Mouse (Mus musculus) fibroblast of lung, adult 2 months (primary cell): Measurements from ENCODE around the gene Gm17387.

Experiments used
- DNase-seq: peaks from one replicate; pipeline ENCODE4 v3.0.0-alpha.2; 2011; ENCODE audit warnings: low read depth

Gene Gm17387

DNA sequence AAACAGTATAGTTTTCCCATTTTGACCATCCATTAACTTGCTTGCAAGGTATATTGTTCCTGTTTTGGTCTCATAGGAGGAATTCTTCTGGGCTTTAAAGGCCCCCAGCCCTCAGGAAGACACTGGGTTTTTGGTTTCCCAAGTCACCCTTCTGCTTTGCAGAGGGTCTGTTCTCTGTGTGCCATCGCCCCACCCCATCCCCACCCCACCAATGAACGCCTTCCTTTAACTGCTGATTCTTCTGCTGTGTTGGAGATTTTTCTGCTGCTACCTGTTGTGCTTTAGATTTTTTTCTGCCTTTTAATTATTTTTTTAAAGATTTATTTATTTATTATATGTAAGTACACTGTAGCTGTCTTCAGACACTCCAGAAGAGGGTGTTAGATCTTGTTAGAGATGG, at the start of gene Gm17387:
Gene Gm17387 (plus strand): TSS at position 301 of the 400 bp plus-strand sequence.
- no peak for DNase-seq

DNA sequence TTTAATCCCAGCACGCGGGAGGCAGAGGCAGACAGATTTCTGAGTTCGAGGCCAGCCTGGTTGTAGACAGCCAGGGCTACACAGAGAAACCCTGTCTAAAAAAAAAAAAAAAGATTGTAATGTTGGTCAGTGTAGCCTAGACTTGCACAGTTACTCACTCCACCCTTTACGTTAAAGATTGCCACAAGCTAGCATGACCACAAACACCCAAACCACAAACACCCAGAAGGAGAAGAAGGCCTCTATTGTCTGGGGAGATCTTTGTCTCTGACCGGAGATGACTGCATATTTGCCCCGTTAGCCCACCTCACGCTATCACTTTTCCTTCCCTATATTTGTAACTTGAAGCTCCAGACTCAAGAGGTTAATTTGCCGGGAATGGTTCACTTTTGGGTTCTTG, 47.2 kb upstream of the Gm17387 start:
- no peak for DNase-seq

DNA sequence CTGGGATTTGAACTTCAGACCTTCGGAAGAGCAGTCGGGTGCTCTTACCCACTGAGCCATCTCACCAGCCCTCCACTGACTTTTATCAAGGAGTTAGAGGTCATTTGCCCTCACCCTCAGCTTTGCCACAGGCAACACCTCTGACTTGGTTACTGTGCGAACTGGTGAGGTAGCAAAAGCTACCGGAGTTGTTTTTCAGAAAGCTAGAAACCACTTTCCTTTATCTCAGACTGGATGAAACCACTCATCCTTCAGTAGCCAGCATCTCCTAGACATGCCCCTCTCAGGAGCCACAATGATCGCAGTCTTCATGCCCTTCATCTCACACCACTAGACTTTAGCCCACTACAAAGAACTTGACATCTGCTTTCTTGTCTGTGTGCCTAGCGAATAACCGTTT, 46.0 kb upstream of the Gm17387 start:
- DNase-seq = no peak

DNA sequence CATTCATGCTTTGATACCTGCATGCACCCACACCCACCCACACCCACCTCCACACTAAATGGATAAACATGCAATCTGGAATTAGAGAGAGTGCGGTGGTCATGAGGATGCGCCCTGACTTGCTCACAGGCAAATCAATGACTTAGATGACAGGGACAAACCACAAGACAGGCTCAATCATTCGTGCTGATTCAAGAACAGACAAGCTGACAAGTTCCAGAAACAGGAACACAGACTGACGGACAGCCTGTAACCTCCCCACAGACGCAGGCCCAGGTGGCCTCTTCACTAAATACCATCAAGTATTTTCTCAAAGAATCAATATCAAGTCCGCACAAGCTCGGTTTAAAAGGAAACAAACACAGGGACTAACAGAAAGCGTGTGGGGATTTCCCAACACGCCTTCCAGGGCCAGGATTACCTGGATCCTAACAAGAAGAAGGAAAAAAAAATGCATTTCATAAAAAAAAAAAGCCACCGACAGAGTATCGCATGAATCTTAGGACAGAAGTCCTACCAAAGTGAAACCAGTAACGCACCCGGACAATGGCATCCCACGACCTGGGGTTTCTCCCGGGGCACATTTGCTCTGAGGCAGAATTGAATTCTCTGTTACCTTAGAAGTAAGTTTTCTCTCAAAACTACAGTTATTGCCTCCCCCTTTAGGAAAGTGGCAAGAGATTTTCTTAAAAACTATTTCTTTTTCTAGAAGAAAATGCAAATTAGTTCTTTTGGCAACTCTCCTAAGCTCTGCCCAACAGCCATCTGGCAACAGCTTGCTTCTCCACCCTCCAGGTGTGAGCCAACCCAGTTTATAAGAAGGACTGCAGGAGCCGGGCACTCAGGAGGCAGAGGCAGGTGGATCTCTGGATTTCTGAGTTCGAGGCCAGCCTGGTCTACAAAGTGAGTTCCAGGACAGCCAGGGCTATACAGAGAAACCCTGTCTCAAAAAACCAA, 41.5 kb upstream of the Gm17387 start:
- DNase-seq = no peak

DNA sequence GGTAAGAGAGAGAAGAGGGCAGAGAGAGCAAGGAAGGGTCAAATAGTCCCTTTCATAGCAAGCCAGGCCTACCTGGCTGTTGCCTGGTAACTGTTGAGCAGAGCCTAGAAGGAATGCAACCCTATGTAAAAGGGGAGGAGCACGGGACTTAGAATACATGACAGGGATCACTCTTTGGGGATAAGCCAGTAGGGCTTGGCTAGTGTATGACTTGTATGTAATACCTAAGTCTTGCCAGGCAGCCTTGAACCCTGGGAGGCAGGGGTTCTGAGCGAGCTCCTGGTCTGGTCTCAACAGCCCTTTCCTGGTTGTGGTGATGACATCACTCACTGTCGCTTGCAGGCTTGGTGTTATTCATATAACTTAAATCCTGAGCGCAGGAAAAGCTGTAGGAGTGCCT, 39.9 kb upstream of the Gm17387 start:
- no peak for DNase-seq

DNA sequence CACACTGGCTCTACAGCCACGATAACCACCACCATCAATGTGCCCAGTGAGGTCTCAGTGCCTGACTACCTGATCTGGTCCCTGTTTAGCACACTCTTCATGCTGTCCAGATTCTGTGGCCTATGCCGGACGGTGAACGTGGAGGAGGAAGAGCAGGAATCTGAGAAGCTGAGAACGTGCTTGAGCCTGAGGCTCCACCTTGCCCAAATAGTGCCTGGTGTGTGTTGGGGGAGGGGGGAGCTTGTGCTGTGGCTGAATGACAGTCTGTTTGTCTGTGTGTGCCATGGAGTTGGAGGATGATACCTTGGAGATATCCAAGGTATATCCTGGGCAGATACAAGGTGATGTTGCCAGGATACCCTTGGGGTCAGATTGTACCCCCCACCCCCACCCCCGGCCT, 38.7 kb upstream of the Gm17387 start:
- DNase-seq = no peak

DNA sequence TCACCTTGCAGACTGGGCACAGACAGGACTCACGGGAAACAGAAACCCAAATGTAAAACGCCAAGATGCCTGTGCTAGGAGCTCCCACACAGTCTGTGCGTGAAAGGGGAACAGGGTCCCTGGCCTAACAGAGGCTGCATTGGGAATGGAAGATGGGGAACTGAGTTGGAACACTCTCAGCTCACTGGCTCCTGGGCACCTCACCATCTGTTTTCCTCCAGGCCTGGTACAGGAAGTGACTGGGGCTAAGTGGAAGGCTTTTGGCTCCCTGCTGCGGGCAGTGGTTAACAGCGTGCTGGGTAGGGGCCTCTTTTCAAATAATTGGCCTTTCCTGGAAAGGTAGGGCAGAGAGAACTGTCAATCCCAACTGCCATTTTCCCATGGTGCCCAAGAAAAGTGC, 38.3 kb upstream of the Gm17387 start:
- DNase-seq = no peak

DNA sequence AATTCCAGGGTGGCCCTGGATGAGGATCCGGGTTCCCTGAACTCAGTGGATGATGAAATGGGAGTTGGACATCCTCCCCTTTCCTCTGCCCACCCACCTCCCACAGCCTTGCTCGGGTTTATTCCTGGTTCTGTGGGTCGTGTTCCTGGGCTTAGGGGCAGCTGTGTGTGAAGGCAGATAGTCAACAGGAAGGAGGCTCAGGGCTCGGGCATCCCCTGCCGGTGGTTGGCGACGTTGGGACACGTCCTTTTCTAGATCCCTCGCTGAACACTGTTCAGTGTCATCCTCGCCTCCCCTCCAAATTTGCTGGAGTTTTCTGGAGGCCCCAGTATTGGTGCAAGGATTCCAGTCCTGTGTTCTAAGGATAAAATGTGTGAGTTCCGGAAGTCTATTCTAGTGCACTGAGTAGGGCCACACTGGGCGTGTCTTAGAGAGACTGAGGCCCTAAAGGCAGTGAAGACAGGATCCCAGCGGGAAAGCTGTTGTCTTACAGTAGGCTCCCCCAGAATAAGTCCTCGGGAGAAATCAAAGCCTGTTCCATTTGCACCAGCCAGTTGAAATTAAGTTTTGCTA, 37.7 kb upstream of the Gm17387 start:
- DNase-seq = no peak

DNA sequence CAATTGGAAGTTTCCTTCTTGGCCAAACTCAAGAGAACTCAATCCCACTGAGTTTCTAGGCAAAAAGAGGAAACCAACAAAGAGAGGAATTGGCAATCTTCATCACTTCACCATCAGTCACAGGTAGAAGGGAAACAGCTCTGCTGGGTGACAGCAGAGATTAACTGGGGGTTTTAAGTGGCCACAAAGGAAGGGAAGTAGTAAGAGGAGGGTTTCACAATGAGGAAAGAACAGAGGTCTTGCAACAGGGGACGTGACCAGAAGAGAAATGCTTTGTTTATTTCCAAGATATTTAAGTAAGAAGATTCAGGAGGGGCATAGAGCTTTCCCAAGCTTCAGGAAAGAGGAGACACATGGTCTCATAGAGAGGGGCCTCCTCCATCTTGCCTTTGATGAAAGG, 31.1 kb upstream of the Gm17387 start:
- no peak for DNase-seq

DNA sequence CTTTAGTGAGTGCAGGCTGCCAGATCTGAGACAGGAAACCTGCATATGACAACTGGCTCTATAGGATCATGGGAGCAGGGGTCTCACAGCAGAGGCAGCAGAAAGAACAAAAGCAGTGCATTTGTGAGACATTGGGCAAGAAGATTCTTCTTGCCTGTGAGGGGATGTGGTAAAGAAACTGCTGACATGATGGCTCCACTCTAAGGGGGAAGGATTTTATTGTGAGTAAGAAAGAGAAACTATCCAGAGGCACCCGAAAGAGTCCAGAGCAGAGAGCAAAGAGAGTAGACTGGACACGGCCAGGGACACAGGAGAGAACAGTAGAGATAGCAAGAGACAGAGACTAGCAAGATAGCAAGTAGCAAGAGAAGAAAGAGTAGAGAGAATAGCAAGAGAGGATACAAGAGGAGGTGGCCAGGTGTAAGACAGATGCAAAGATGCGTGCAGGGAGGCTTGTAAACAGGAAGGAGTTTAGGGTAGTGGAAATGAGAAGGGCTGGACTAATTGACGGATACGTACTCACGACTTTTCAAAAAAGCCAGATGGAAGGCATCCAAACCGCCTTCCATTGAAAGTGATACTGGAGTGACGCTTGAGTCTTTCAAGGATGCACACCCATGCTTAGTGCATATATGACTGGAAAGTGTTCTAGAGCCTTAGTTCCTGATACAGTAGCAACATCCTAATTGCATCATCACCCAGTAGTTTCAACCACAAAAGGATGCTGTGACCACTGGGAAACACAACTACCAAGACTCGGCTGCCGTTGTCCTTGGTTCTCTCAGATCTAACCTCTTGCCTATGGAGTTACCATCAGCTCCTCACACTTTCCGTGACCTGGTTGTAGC, 29.9 kb upstream of the Gm17387 start:
- no peak for DNase-seq

DNA sequence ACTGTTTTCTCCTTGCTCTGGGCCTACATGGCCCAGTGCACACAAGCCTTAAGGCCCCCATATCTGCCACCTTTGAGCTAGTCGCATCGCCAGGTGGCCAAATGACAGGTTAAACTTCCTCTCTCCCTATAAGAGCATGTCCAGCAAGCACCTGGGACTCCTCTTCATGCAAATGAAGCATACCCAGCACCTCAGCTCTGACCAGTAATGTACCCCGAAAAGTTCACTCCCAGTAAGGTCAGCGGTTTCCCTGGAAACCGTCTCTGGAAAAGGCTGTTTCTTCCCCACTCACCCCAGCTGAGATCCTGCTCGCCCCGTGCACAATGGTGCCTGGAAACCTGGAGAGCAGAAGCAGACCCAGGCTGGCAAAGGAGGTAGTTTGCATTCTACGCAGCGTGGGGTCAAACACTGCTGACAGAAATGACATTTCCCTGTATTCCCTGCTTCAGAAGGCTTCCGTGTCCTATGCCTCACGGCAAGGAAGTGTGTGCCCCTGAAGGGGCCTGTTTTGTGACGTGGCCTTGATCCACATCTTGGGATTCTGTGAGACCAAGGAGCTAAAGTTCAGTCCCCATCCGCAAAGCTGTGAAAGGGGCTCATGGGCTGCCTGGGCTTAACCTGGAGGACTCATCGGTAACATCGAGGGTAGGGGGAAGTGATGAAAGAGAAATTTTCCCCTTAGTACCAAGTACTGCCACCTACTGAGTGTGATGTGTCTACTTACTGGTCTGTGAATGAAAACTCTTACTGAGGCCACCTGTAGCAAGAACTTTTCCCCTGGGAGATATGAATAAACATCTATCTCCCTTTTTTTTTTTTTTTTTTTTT, 27.8 kb upstream of the Gm17387 start:
- no peak for DNase-seq

DNA sequence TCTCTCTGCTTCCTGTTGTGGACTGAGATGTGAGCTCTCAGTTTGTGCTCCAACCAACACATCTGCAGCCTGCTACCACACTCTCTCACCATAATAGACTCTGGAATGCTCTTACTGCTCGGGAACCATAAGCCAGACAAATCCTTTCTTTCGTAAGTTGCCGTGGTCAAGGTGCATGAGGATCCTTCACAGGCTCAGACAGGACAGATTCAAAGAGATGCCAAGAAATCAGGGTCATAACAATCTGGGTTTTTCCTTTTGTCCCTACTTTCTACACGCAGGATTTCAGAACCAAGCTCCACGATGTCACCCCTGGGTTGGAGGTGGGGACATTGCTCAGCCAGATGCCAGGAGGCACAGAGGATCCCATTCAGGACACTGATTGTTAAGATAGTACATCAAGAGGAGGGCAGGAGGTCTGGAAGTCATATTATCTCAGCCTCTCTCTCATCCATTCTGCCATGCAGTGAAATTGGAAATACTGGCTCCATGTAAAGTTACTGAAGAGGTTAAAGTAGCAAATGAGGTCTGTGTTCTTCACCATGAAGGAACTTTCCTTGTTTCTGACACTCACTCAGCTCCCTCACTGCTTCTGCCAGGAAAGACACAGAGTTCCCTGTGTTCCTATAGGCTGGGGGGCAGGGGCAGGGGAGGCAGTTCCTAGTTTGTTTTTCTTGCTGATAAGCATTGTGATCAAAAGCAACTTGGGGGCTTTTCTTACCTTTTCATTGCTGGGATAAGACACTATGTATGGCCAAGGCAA, 25.5 kb upstream of the Gm17387 start:
- no peak for DNase-seq

DNA sequence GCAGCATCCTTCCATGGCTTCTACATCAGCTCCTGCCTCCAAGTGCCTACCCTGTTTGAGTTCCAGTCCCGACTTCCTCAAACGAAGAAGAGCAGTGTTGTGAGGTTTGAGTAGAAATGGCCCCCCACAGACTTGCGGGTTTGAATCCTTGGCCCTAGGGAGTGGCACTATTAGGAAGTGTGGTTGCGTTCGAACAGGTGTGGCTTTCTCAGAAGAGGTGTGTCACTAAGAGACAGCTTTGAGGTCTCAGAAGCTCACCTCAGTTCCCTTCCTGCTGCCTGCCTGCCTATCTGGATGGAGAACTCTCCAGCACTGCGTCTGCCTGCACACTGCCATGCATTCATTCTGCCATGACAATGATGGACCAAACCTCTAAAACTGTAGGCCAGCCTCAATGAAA, 22.5 kb upstream of the Gm17387 start:
- DNase-seq = no peak

DNA sequence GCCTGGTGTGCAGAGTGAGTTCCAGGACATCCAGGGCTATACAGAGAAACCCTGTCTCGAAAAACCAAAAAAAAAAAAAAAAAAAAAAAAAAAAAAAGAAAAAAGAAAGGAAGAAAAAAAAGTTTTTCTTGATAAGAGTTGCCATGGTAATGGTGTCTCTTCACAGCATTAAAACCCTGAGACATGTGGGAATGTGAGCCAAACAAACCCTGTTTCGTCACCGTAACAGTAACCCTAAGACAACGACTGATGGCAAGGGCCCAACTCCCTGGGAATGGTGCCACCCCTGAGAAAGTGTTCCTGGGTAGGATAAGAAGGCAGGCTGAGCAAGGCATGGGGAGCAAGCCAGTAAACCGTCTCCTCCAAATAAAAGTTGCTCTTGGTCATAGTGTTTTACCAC, 22.0 kb upstream of the Gm17387 start:
- DNase-seq = no peak

DNA sequence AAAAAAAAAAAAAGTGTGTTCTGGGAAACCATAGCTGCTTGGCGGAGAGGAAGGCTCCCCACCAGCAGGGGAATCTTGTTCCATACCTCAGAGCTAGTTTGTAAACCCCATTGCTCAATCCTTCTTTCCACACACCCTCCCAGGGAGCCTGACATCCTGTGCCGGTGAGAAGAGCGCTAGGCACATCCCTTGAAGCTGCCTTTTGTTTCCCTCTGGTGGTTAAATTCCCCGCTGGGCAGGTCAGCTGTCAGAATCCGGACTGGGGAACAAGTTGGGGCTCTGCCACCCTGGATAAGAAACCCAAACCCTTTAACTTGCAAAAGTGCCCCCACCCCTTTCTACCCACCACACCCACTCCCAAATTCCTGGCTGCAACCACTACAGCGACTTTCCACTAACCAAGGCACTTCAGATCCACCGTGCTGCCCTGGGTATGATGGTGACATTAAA, 20.6 kb upstream of the Gm17387 start:
- DNase-seq = peak; percentile 78

DNA sequence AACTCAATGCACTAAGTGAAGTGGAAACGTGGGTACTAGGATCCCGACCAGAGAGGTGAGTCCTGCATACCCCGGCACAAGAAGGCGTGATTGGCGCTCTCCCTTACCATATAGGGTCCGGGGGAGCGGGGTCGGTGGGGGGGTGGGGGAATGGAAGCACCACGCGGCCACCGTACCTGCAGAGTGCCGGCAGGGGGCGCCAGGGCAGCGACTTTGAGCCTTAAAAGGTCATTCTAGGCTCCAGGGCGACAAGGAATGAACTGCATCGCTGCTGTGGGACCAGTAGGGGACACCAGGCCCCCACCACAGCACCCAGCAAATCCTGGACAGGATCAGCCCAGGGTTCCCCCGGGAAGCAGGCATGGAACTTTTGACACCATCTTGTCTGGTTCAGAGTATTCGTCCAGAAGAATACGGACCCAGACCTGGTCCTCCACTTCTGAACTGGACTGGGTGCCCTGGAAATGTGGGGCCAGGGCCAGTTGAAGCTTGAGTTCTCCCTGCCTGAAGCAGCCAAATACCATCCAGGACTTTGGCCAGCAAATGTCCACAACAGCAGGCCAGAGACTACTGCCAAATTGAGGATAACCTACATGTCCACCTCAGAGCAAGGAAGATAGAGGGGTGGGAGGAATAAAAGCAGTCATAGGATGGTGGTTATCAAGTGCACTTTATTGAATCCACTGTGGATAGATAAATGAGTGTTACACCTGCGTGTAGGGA, 19.8 kb upstream of the Gm17387 start:
- DNase-seq = peak; percentile 77

DNA sequence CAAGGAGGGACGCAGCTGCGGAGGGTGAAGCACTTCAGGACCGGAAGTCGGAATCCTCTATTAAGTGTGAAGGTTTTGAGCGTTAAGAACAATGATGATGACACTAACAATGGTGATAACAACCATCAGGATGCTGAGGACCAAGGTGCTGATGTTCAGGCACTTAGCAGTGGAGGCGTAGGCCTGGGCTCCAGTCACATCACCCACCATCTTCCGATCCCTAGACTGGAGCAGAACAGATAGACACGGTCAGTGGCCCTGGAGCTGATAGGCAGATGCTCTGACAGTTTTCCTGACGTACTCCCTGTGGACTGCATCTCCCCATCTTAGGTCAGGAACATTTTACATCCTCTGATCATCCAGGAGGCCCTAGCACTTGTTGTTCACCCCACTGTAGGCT, 19.3 kb upstream of the Gm17387 start:
- DNase-seq = no peak

DNA sequence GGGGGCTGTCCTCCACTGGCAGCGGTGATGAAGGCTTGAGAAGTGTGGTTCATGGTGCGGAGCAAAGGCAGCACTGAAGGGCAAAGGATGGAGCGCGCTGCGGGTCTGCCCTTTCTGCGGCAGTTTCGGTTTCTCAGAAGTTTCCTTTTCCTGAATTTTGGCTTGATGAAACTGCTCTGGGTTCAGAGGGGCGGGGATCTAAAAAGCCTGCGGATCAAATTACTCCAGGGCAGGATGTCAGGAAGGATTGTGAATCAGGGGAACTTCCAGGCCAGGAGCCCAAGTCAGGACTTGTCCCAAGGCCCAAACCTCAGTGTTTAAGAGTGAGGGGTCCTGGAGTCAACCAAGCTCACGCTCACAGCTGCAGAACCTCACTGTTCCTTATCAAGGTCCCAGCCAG, 18.3 kb upstream of the Gm17387 start, which contains the start of gene Ifitm3:
Gene Ifitm3 (minus strand): TSS at position 178 of the 400 bp plus-strand sequence.
- DNase-seq = peak; percentile 68

DNA sequence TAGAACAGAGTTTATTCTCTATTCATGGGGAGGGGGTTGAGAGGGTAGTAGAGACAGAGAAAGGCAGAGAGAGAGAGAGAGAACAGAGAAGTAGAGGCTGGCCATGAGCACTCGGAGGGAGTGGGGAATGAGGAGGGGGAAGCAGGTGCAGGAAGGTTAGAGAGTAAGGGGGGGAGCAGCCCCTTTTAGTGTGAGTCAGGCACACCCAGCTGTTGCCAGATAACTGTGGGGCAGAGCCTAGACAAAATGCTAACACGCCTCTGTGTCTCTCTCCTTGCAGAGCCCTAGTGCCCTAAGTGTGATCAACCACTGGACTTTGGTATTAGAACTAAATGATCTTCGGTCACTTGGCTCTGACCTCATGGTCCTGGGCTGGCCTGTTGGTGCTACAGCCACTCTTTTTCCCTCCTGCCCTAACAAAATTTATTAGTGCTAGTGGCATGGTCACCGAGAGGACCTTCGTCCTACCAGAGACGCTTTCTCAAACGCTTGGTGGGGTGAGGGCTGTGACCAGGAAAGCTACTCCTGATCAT, 17.6 kb upstream of the Gm17387 start:
- DNase-seq = no peak
